Comparison of ENCODE assay signal across 14 mouse cellular contexts in genomic region chrX:57336958-57337357, GRCm38 (mm10). TPM values are rescaled to one million over a fixed set of nuclear protein-coding genes. Genes with fewer than 3 reads are reported as not detected.
DNase-seq lines count a peak whose midpoint lies in the region; ATAC-seq and TF ChIP-seq lines count a peak whose summit lies in the region.
"Had no signal": no experiment of that assay in that cellular context is flagged by ENCODE, and none has a peak within 500 bp of the region (broad histone marks: within the 10 kb centered on the region; RNA-seq: fewer than 3 reads in every experiment).

No protein-coding gene starts in this region.

- H3K4me1 ChIP-seq in intestine, embryonic 15.5 days (replicated peaks), result no peaks in the 10 kb centered on the region
- H3K4me1 ChIP-seq: embryonic facial prominence, embryonic 15.5 days; midbrain, embryonic 12.5 days had no signal

- H3K36me3 ChIP-seq in splenic B cell, adult 2 months (ENCODE audit: control insufficient read depth, insufficient read depth, low read length, poor library complexity, severe bottlenecking), result 0 out of 2 replicates have a peak, but pooled peaks cover 2% of the 10 kb centered on the region
- H3K36me3 ChIP-seq in intestine, embryonic 15.5 days, result no peaks in the 10 kb centered on the region
- H3K36me3 ChIP-seq: embryonic facial prominence, embryonic 15.5 days; midbrain, embryonic 12.5 days had no signal

- ATAC-seq in granulocyte monocyte progenitor cell, adult 5-6 weeks (replicated peaks; ENCODE audit: poor library complexity, severe bottlenecking), result peak; percentile 60
- no peak for ATAC-seq in intestine, embryonic 15.5 days
- ATAC-seq: forebrain, embryonic 14.5 days; hindbrain, embryonic 16.5 days had no signal

- no peak overlapping the region for H3K4me2 ChIP-seq in intestine, embryonic 15.5 days (replicated peaks)
- H3K4me2 ChIP-seq: embryonic facial prominence, embryonic 15.5 days; midbrain, embryonic 12.5 days had no signal

- no peaks in the 10 kb centered on the region for H3K9me3 ChIP-seq in intestine, embryonic 15.5 days
- H3K9me3 ChIP-seq: embryonic facial prominence, embryonic 15.5 days; midbrain, embryonic 12.5 days had no signal

- intact Hi-C loops in gastrocnemius, adult 2 months (cut with DNase I), result loop anchor here (5.0 kb wide), 1 partner anchor 55 kb away; the partner anchor contains the start of gene Rbmx

- no peaks in the 10 kb centered on the region for H3K27me3 ChIP-seq in splenic B cell, adult 2 months (ENCODE audit: control insufficient read depth, insufficient read depth, low read length, poor library complexity, severe bottlenecking)
- no peaks in the 10 kb centered on the region for H3K27me3 ChIP-seq in intestine, embryonic 15.5 days (replicated peaks)
- H3K27me3 ChIP-seq: embryonic facial prominence, embryonic 15.5 days; midbrain, embryonic 12.5 days had no signal

- 87% methylated on average over 9 of the region's 9 CpGs for WGBS in intestine, embryonic 15.5 days

- peak overlapping the region; percentile 81; the same call in 1 of the 2 replicates for H3K27ac ChIP-seq in gastrocnemius, adult 2 months
- no peak overlapping the region for H3K27ac ChIP-seq in intestine, embryonic 15.5 days
- H3K27ac ChIP-seq: embryonic facial prominence, embryonic 15.5 days; midbrain, embryonic 12.5 days had no signal

- no peak overlapping the region for H3K9ac ChIP-seq in intestine, embryonic 15.5 days
- H3K9ac ChIP-seq: embryonic facial prominence, embryonic 15.5 days; midbrain, embryonic 12.5 days had no signal

- no peak; the same call in 1 of the 2 replicates for TF ChIP-seq CTCF in gastrocnemius, adult 2 months (IDR thresholded peaks at IDR 0.05)

- H3K4me3 ChIP-seq in gastrocnemius, adult 2 months, result peak overlapping the region; percentile 68
- H3K4me3 ChIP-seq in intestine, embryonic 15.5 days (replicated peaks), result no peak overlapping the region
- H3K4me3 ChIP-seq: embryonic facial prominence, embryonic 15.5 days; midbrain, embryonic 12.5 days had no signal

- DNase-seq in gastrocnemius, adult 2 months, result no peak
- DNase-seq in gastrocnemius, postnatal 25 days, result no peak
- DNase-seq in B cell, adult 2 months, result peak; percentile 28 to 32
- peak; percentile 43 for DNase-seq in splenic B cell, adult 2 months (ENCODE audit: low read depth, low spot score)
- no peak for DNase-seq in urinary bladder, postnatal 4 days (ENCODE audit: low spot score in 2 of 2)
- no peak for DNase-seq in ovary, postnatal 36 days (ENCODE audit: low spot score)
- DNase-seq: cerebellum, postnatal 25 days; layer of hippocampus, adult 9-11 months had no signal

RNA-seq across cellular contexts. Expression of gene Arhgef6, which starts 1.6 kb away (rescaled TPM):
- total RNA-seq in gastrocnemius, adult 2 months (2021), result 10 to 100 TPM; 46.0 to 71.8 TPM
- 10 to 100 TPM; 66.2 to 87.9 TPM for total RNA-seq in gastrocnemius, postnatal 25 days (2021)
- 104 and 126 TPM in 2 replicates for total RNA-seq in granulocyte monocyte progenitor cell, adult 5-6 weeks (2014; fragmentation: Nextera tagmentation)
- 100 and 119 TPM in 2 replicates for total RNA-seq in granulocyte monocyte progenitor cell, adult 5-6 weeks (2017)
- polyA plus RNA-seq in intestine, embryonic 15.5 days (2015; fragmentation: Nextera tagmentation; extraction: Ambion mirVana), result 3.4 and 4.8 TPM in 2 replicates

RNA-seq across cellular contexts. Expression of gene Rbmx, which starts 55.9 kb away (rescaled TPM):
- total RNA-seq in gastrocnemius, adult 2 months (2021), result 10 to 100 TPM; 13.1 to 16.6 TPM
- 10 to 100 TPM; 13.1 to 13.5 TPM for total RNA-seq in gastrocnemius, postnatal 25 days (2021)
- total RNA-seq in granulocyte monocyte progenitor cell, adult 5-6 weeks (2014; fragmentation: Nextera tagmentation), result 81.2 and 92.6 TPM in 2 replicates
- 74.0 and 74.1 TPM in 2 replicates for total RNA-seq in granulocyte monocyte progenitor cell, adult 5-6 weeks (2017)
- 80.8 and 89.6 TPM in 2 replicates for polyA plus RNA-seq in intestine, embryonic 15.5 days (2015; fragmentation: Nextera tagmentation; extraction: Ambion mirVana)

Comparison
In these comparisons a context has a peak if more than half of its experiments do, and no peak if none do; other contexts are left out.
1. DNase-seq: peak in B cell, adult 2 months (2 of 2) and splenic B cell, adult 2 months (single experiment); none in gastrocnemius, adult 2 months (single experiment), gastrocnemius, postnatal 25 days (single experiment), urinary bladder, postnatal 4 days (0 of 2) and ovary, postnatal 36 days (single experiment).
2. RNA of gene Rbmx, which starts 55.9 kb away (total RNA-seq): 74.0 to 92.6 TPM in granulocyte monocyte progenitor cell, adult 5-6 weeks; 13.1 to 16.6 TPM in gastrocnemius, adult 2 months and 13.1 to 13.5 TPM in gastrocnemius, postnatal 25 days; every median in the first group is over 4 times any median in the second.